Mouse (Mus musculus): ENCODE measurements at regions not wholly inside any gene's neighbourhood (a gene's known extent, or its start where the extent isn't known, plus 50 kb on each side); places are given as distances from the start of the nearest gene placed in this dataset.
"Not testable (repeated sequence)": the region's sequence is repeated elsewhere in the genome, so short reads cannot be mapped to it uniquely, and the experiment has no call there.

GRCm38 (mm10) chr3:138642026-138642425 is 100.0 kb upstream of the Tspan5 start:
- H3K9me3 ChIP-seq (ENCODE audit: control insufficient read depth, low read length): no peaks in the 10 kb centered on the region
- H3K36me3 ChIP-seq (ENCODE audit: control insufficient read depth, insufficient read depth, low read length): no peaks in the 10 kb centered on the region
- H3K4me3 ChIP-seq (ENCODE audit: low read depth, low read length): no peak overlapping the region
- H3K27ac ChIP-seq (ENCODE audit: low read depth, low read length): no peak overlapping the region
- H3K9ac ChIP-seq (replicated peaks; ENCODE audit: low read depth, low read length): no peak overlapping the region
- peaks cover 11% of the 10 kb centered on the region for H3K4me1 ChIP-seq (ENCODE audit: control insufficient read depth, insufficient read depth, low read length)
- H3K4me2 ChIP-seq (ENCODE audit: low read depth, low read length): no peak overlapping the region
- H3K27me3 ChIP-seq (ENCODE audit: control insufficient read depth, insufficient read depth, low read length): no peaks in the 10 kb centered on the region
- WGBS: 97% methylated on average over 1 of the region's 1 CpGs
- ATAC-seq (ENCODE audit: low read depth): no peak

- Histone ChIP-seq H3K4me3 (ENCODE audit: low read depth, low read length) (peak overlapping the region; percentile 5; the same call in 1 of the 2 replicates), H3K9me3 (ENCODE audit: control insufficient read depth, low read length) (no peaks in the 10 kb centered on the region), H3K27ac (ENCODE audit: low read depth, low read length) (peak overlapping the region; percentile 64; the same call in 1 of the 2 replicates), H3K36me3 (ENCODE audit: control insufficient read depth, insufficient read depth, low read length) (no peaks in the 10 kb centered on the region), H3K4me1 (ENCODE audit: control insufficient read depth, insufficient read depth, low read length) (peaks cover 11% of the 10 kb centered on the region), H3K4me2 (ENCODE audit: low read depth, low read length) (peak overlapping the region; percentile 43), H3K9ac (replicated peaks; ENCODE audit: low read depth, low read length) (peak overlapping the region; percentile 44; the same call in 1 of the 2 replicates), H3K27me3 (ENCODE audit: control insufficient read depth, insufficient read depth, low read length) (no peaks in the 10 kb centered on the region)
- ATAC-seq (ENCODE audit: low read depth): no peak
- 20% methylated on average over 15 of the region's 15 CpGs for WGBS
These were observed 98.1 kb upstream of the Tspan5 start for GRCm38 (mm10) chr3:138643951-138644285.

GRCm38 (mm10) chr3:138644286-138644951 is 97.6 kb upstream of the Tspan5 start:
- Histone ChIP-seq H3K4me2 (ENCODE audit: low read depth, low read length) (peak overlapping the region; percentile 43), H3K4me3 (ENCODE audit: low read depth, low read length) (peak overlapping the region; percentile 5; the same call in 1 of the 2 replicates), H3K9ac (replicated peaks; ENCODE audit: low read depth, low read length) (peak overlapping the region; percentile 44; the same call in 1 of the 2 replicates), H3K9me3 (ENCODE audit: control insufficient read depth, low read length) (no peaks in the 10 kb centered on the region), H3K27me3 (ENCODE audit: control insufficient read depth, insufficient read depth, low read length) (no peaks in the 10 kb centered on the region), H3K4me1 (ENCODE audit: control insufficient read depth, insufficient read depth, low read length) (peaks cover 11% of the 10 kb centered on the region), H3K36me3 (ENCODE audit: control insufficient read depth, insufficient read depth, low read length) (no peaks in the 10 kb centered on the region), H3K27ac (ENCODE audit: low read depth, low read length) (peak overlapping the region; percentile 64)
- ATAC-seq (ENCODE audit: low read depth): peak; percentile 79
- WGBS: 1% methylated on average over 19 of the region's 19 CpGs

- Histone ChIP-seq H3K4me2 (ENCODE audit: low read depth, low read length) (no peak overlapping the region), H3K9me3 (ENCODE audit: control insufficient read depth, low read length) (no peaks in the 10 kb centered on the region), H3K27ac (ENCODE audit: low read depth, low read length) (no peak overlapping the region), H3K9ac (replicated peaks; ENCODE audit: low read depth, low read length) (no peak overlapping the region), H3K36me3 (ENCODE audit: control insufficient read depth, insufficient read depth, low read length) (no peaks in the 10 kb centered on the region), H3K27me3 (ENCODE audit: control insufficient read depth, insufficient read depth, low read length) (no peaks in the 10 kb centered on the region), H3K4me3 (ENCODE audit: low read depth, low read length) (no peak overlapping the region), H3K4me1 (ENCODE audit: control insufficient read depth, insufficient read depth, low read length) (peaks cover 11% of the 10 kb centered on the region)
- 14% methylated on average over 3 of the region's 3 CpGs for WGBS
- 0 out of 2 replicates have a peak, but pooled peaks have one; percentile 7 for ATAC-seq (ENCODE audit: low read depth)
These were observed 96.7 kb upstream of the Tspan5 start for GRCm38 (mm10) chr3:138645320-138645719.

GRCm38 (mm10) chr3:138649699-138650098 is 92.3 kb upstream of the Tspan5 start:
- Histone ChIP-seq H3K36me3 (ENCODE audit: control insufficient read depth, insufficient read depth, low read length) (no peaks in the 10 kb centered on the region), H3K4me1 (ENCODE audit: control insufficient read depth, insufficient read depth, low read length) (peaks cover under 1% of the 10 kb centered on the region; the same call in 1 of the 2 replicates), H3K9me3 (ENCODE audit: control insufficient read depth, low read length) (no peaks in the 10 kb centered on the region), H3K4me2 (ENCODE audit: low read depth, low read length) (no peak overlapping the region), H3K9ac (replicated peaks; ENCODE audit: low read depth, low read length) (no peak overlapping the region), H3K27ac (ENCODE audit: low read depth, low read length) (no peak overlapping the region), H3K4me3 (ENCODE audit: low read depth, low read length) (no peak overlapping the region), H3K27me3 (ENCODE audit: control insufficient read depth, insufficient read depth, low read length) (no peaks in the 10 kb centered on the region)
- no peak for ATAC-seq (ENCODE audit: low read depth)
- 95% methylated on average over 6 of the region's 6 CpGs for WGBS

- H3K27me3 ChIP-seq (ENCODE audit: control insufficient read depth, insufficient read depth, low read length); H3K4me1 ChIP-seq (ENCODE audit: control insufficient read depth, insufficient read depth, low read length); H3K4me3 ChIP-seq (ENCODE audit: low read depth, low read length); H3K27ac ChIP-seq (ENCODE audit: low read depth, low read length); H3K9ac ChIP-seq (replicated peaks; ENCODE audit: low read depth, low read length); ATAC-seq (ENCODE audit: low read depth); H3K9me3 ChIP-seq (ENCODE audit: control insufficient read depth, low read length); H3K36me3 ChIP-seq (ENCODE audit: control insufficient read depth, insufficient read depth, low read length); H3K4me2 ChIP-seq (ENCODE audit: low read depth, low read length): not testable (repeated sequence)
- over 99% methylated on average over 4 of the region's 4 CpGs for WGBS
These were observed 91.3 kb upstream of the Tspan5 start for GRCm38 (mm10) chr3:138650671-138651070.

GRCm38 (mm10) chr3:138651361-138652205 is 90.4 kb upstream of the Tspan5 start:
- Histone ChIP-seq H3K9me3 (ENCODE audit: control insufficient read depth, low read length) (no peaks in the 10 kb centered on the region), H3K27me3 (ENCODE audit: control insufficient read depth, insufficient read depth, low read length) (no peaks in the 10 kb centered on the region), H3K27ac (ENCODE audit: low read depth, low read length) (no peak overlapping the region), H3K4me1 (ENCODE audit: control insufficient read depth, insufficient read depth, low read length) (no peaks in the 10 kb centered on the region), H3K36me3 (ENCODE audit: control insufficient read depth, insufficient read depth, low read length) (no peaks in the 10 kb centered on the region), H3K4me2 (ENCODE audit: low read depth, low read length) (no peak overlapping the region), H3K4me3 (ENCODE audit: low read depth, low read length) (no peak overlapping the region), H3K9ac (replicated peaks; ENCODE audit: low read depth, low read length) (no peak overlapping the region)
- no peak for ATAC-seq (ENCODE audit: low read depth)
- WGBS: 84% methylated on average over 12 of the region's 12 CpGs

- no peak for ATAC-seq (ENCODE audit: low read depth)
- no peak overlapping the region for H3K4me3 ChIP-seq (ENCODE audit: low read depth, low read length)
These were observed 89.8 kb upstream of the Tspan5 start for GRCm38 (mm10) chr3:138652206-138652605.

GRCm38 (mm10) chr3:138652685-138653084 is 89.3 kb upstream of the Tspan5 start:
- Histone ChIP-seq H3K4me2 (ENCODE audit: low read depth, low read length) (no peak overlapping the region), H3K4me1 (ENCODE audit: control insufficient read depth, insufficient read depth, low read length) (no peaks in the 10 kb centered on the region), H3K9ac (replicated peaks; ENCODE audit: low read depth, low read length) (no peak overlapping the region), H3K4me3 (ENCODE audit: low read depth, low read length) (no peak overlapping the region), H3K9me3 (ENCODE audit: control insufficient read depth, low read length) (no peaks in the 10 kb centered on the region), H3K27me3 (ENCODE audit: control insufficient read depth, insufficient read depth, low read length) (no peaks in the 10 kb centered on the region), H3K36me3 (ENCODE audit: control insufficient read depth, insufficient read depth, low read length) (no peaks in the 10 kb centered on the region), H3K27ac (ENCODE audit: low read depth, low read length) (no peak overlapping the region)
- WGBS: 84% methylated on average over 4 of the region's 4 CpGs
- no peak for ATAC-seq (ENCODE audit: low read depth)

More at GRCm38 (mm10) chr3:138652206-138652605, 89.8 kb upstream of the Tspan5 start:
- Histone ChIP-seq H3K4me1 (ENCODE audit: control insufficient read depth, insufficient read depth, low read length) (no peaks in the 10 kb centered on the region), H3K36me3 (ENCODE audit: control insufficient read depth, insufficient read depth, low read length) (no peaks in the 10 kb centered on the region), H3K4me2 (ENCODE audit: low read depth, low read length) (no peak overlapping the region), H3K9ac (replicated peaks; ENCODE audit: low read depth, low read length) (no peak overlapping the region), H3K9me3 (ENCODE audit: control insufficient read depth, low read length) (no peaks in the 10 kb centered on the region), H3K27me3 (ENCODE audit: control insufficient read depth, insufficient read depth, low read length) (no peaks in the 10 kb centered on the region), H3K27ac (ENCODE audit: low read depth, low read length) (no peak overlapping the region)
- WGBS: 92% methylated on average over 2 of the region's 2 CpGs
